Mouse (Mus musculus) kidney, postnatal 10 days (tissue): ENCODE results near the gene 2310061N02Rik.
A peak's percentile ranks its signal among the peaks of the same experiment; 100 is the strongest.
"Not testable (repeated sequence)": the region's sequence is repeated elsewhere in the genome, so short reads cannot be mapped to it uniquely, and the experiment has no call there.

Experiments used
- DNase-seq: peaks from one replicate; pipeline ENCODE4 v3.0.0; 2021; ENCODE audit warnings: mixed read lengths

2310061N02Rik gene

DNA sequence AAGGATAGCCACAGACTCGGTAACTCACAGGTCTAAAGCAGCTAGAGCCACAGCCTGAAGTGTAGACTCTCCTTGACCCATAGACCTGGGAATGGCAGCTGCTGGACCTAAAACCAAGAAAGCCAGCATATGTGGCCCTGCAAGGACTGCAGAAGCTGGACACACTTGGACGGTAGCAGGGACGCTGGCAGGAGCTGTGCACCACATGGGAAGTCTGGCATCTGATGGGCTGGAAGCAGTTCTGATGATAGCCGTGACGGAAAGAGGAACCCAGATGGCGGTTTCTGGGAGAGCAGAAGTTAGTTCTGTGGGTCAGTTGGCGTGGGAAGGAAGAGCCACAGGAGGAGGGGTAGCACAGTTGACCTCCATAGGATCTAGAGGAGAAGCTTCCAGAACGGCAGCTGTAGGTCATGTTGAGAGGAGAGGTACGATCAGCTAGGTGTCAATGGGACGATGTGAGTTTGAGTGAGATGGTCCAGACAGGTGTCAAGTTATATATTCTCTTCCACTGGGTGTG, at the start of gene 2310061N02Rik:
Gene 2310061N02Rik (minus strand): TSS at position 467 of the 517 bp plus-strand sequence.
- DNase-seq: no peak

DNA sequence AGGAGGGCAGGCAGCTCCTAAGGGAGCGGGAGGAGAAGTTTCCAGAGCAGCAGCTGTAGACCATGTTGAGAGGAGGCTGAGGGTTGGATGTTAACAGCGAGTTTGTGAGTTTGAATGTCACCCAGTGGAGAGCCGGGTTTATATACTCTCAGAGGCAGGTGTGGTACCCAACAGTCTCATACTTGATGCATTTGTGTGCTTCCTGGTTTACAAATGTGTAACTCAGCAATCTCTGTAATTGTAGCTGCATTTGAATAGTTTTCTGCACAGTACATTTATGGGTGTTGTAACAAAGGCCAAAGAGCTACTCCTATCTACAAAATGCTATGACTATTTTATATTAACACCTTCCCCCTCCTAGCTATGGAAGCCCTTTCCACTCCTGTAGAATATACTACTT, 43.8 kb upstream of the 2310061N02Rik start, which contains the start of gene Krtap13:
Gene Krtap13 (minus strand): TSS at position 101 of the 400 bp plus-strand sequence.
- not testable (repeated sequence) for DNase-seq

DNA sequence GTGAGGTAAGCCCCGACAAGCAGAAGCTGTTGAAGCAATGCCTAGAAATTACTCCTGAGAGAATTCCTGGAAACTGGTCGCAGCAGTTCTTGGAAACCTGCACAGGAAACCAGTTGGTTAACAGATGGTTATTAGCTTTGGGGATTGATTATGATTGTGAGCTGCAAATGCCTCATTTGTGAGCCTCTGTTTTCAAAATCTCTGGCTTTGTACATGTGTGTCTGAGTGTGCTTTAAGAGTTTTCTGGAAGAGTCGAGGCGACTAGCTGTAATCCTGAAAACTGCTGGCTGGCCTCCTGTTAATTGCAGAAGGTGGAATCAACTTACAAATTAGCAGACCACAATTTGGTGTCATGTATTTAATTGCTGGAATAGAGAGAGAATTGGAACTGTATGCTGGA, 40.2 kb upstream of the 2310061N02Rik start:
- no peak for DNase-seq

DNA sequence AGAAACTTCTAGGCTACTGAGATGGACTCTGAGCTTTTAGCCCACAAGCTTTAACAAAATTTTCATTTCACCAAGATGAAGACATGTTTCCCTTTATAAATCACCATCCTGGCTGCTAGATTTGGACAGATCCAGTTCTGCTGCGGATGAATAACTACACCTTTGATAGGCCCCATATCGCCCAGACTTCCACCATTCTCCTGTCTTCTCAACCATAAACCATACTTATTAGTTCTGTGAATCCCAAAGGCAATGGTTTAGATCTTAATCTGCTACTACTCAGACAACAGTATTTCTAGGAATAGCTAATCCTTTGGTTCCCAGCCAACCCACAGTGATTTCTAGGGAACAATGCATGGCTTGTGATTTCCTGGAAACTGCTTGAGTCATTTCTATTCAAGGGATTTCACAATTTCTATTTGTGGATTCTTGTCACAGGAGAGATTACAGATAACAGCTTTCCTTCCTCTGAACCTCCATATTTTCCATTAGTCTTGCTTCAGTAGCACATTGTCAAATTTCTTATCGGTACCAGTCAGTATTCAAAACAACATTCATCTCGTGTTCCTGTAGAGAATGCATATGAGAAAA, 37.1 kb upstream of the 2310061N02Rik start:
- no peak for DNase-seq

DNA sequence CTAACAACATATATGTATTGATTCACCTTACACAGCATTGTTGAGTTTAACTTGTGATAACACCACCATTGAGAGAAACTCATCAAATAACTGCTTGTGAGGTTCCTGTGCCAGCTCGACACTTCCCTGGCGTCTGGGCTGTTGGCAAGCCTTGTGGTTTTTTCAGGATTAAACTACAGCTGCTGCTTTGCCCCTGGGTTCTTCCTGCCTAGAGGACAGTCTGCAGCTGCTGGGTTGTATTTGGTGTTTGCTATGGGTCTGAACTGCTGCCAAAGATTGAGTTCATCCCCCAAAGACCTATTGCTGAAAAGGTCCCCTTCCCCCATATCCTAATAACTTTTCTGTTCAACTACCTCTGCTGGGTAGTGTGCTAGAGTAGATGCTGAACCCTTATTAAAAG, 27.6 kb upstream of the 2310061N02Rik start:
- DNase-seq: no peak

DNA sequence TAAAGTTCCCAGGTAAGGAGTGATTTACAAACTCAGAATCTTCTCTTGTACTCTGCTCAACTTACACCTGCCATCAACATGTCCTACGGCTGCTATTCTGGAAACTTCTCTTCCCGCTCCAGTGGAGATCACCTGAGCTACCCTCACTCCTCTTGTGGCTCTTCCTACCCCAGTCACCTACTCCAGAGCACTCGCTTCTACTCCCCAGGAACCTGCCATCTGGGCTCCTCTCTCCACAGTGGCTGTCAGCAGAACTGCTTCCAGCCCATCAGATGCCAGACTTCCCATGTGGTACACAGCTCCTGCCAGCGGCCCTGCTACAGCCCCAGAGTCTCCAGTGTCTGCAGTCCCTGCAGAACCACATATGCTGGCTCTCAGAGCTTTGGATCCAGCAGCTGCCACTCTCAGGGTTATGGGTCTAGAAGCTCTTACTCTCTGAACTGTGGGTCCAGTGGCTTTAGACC, 21.1 kb upstream of the 2310061N02Rik start, which contains the start of gene Krtap13-1:
Gene Krtap13-1 (plus strand): TSS at position 51 of the 464 bp plus-strand sequence.
- DNase-seq: no peak

DNA sequence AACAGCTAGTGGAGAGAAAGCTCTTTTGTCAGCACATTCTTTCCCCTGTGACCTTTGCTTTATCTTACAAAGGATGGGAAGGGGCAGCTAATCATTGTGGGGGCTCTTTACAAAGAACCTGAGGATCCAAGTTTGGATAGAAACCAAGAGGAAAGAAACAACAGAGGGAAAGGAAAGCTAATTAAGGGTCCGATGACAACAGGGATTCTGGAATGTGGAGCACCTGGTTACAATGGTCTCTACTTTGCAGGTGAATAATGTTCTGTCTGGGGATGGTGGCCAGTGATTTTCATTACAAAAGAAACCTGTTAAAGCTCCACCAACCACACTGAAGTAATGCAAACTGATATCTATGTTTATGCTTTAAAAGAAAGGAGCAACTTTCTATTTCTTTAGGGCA, 12.3 kb upstream of the 2310061N02Rik start:
- no peak for DNase-seq

DNA sequence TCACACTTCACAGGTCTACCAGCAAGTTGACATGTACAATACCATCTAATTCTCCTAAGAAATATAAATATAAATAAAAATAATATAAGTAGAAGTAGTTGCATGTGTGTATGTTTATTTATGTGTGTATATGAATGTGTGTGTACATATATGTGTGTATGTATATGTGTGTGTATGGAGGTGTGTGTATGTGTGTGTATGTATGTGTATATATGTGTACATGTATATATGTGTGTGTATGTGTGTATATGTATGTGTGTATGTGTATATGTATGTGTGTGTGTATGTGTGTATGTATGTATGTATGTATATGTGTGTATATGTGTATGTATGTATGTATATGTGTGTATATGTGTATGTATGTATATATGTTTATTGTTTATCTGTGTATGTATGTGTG, 8.8 kb upstream of the 2310061N02Rik start:
- DNase-seq: no peak

DNA sequence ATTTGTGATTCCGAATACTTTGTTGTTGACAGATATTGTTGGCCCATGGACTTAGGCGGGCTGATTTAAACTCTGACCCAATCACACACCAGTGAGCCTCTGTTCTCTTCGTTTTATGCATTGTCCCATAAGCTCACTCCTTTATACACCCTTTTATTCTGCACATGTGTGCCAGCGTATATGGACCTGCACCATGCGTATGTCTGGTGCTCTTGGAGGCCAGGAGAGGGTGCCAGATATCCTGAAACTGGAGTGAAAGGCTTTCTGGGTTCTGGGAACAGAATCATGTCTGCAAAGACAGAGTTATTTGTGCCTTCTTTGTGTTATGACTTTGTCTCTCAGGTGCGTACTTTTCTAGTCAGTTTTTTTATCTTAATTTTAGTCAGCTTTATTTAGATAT, 3.5 kb upstream of the 2310061N02Rik start:
- DNase-seq: no peak

DNA sequence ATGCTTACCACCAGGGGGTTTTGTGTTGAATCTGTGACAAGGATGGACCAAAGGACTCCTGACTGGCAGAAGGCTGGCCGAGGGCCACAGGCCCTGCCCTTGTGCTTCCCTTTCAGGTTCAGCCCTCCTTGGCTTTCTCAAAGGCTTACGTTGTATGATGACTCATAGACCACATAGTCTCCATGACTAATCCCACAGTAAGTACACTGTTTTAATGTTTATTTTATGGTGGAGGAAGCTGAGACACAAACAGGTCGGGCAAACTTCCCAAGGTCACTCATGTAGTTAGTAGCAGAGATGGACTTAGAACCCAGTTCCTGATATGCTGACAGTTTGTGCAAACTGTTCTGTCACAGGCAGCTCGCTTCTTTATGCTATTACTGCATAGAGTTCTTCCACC, 3.0 kb upstream of the 2310061N02Rik start:
- no peak for DNase-seq

DNA sequence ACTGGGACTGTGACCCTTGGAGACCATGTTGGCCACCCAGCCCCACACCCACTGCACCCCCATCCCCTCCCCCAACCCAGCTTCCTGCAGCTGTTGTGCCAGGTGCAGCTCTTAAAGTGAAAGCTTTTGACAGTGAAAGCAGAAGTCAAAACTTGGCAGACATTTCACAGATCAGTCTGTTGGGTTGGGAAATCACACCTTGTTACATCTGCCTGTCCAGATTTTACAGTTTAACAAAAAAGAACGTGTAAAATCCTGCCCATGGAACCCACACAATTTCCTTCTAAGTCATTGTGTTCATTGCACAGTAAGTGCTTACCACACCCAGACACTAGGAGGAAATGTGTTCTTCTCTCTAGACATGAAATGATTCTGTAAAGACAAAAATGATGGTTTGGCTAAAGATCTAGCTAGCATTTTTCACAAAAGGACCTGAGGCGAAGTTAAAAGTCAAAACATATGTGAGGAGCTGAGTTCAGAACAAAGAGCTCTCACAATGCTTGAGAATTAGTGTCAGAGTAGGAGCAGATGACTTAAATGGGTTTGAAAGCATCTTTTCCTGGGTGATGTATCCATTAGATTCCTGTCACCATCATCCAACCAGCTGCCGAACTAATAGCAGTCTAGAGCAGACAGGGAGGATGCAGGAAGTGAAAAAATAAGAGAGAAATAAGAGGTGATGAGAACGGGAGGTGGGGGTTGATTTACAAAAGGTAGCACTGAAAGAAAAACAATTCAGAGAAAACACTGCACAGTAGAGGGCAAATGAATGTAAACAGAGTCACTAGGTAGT, 6.5 kb downstream of the 2310061N02Rik start:
- DNase-seq: no peak

DNA sequence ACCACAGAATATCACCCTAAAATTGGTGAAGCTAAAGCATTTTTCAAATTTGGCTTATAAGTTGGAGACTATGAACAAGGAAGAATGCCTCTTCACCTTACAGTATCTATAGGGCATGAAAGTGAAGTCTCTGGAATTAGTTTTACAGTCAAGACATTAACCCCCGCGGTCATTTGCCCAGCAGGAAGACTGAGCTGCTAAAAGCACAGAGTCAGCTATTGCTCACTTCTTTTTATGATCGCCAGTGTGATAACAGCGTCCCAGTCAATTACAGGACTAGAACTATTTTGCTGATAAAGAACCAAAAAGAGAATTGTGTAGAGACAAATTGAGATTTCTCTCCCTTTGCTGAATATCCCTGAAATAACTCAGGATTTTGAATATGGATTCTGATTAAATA, 11.5 kb downstream of the 2310061N02Rik start:
- DNase-seq: no peak

DNA sequence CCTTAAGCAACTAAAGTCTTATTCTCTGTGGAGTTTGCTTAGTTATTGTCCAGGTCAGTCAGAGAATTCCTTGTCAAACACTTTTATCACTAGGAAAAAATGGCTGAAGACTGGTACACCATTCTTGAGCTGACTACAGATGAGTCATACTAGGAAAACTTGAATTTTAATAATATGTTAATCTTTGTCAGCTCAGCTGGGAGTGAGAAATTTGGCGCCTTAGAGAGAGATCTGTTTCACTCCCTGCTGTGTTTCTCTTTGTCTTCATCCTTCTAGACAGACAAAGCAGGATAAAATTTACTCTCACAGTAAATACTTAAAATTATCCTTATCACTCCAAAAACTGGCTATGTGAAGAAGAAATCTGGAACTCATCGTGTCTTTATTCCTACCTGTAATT, 26.5 kb downstream of the 2310061N02Rik start:
- DNase-seq: no peak

DNA sequence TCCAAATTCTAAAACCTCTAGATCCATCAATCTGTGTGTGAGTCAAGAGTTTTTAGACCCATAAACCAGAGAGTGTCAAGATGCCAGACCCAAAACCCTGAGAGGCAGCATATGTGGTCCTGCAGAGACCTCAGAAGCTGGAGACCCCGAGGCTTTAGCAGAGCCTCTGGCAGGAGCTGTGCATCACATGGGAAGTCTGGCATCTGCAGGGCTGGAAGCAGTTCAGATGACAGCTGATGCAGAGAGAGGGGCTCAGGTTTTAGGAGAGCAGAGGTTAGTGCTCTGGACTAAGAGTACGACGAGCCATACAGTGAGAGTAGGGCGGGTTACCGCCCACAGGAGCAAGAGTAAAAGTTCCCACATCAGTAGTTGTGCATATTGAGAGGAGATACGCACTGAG, 28.7 kb downstream of the 2310061N02Rik start:
- DNase-seq: no peak

DNA sequence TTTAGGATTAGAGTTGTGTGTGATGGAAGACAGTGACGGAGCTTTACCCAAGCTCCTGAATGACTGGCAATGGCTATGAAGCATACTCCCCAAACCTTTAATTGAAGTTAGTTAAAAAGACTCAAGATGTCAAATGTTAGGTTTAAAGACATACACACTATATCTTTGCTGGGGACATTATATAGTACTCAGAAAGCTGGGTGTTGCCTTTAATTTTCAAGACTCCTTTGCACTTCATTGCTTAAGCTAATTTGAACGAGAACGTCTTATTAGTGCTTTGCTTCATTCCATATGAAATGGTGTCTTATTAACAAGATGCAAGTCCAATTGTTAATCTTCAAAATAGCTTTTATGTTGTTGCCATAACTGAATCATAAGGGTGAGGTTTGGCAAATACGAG, 36.2 kb downstream of the 2310061N02Rik start, which contains the start of gene Krtap27-1:
Gene Krtap27-1 (minus strand): TSS at position 101 of the 400 bp plus-strand sequence.
- DNase-seq: no peak

DNA sequence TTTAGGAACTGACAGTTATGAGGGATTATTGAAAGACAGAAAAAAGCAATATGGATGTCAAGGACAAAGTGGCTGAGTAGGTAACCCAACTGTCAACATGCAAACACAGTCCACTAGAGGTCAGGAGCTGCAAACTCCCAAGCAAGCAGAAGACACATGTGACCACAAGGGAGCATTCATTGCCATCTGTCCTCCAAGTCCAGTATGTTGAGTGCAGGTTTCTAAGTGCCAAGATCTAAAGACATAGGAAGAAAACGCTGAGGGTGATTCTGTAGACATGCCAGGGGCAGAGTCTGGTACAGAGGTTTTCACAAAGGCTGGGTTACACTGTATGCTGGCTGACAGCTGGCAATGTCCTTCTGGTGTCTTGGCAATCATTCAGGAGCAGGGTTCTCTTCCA, 50.3 kb downstream of the 2310061N02Rik start:
- DNase-seq: peak; percentile 6
